Mouse (Mus musculus): ENCODE results near the gene Tspyl1.

DNA sequence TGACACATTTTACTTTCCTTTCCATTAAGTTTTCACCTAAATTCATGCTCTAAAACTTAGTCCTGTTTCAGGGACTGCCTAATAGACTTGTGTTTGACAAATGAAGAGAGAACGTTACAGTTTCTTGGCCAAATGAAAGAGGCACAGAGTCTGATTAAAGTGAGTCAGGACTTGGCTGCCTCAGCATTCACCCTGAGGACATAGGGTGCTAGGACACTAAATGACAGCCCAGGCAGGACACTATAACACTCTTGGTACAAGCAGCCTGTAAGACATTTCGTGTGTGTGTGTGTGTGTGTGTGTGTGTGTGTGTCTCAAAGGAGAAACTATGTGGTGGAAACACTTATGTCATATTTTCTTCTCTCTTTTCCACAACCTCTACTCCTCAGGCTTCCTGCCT lies 35.9 kb upstream of the Tspyl1 start:
- TF ChIP-seq CTCF (IDR thresholded peaks at IDR 0.05; ENCODE audit: borderline replicate concordance, insufficient read depth, low read depth, low read length) (no peak), POLR2A (IDR thresholded peaks at IDR 0.05; ENCODE audit: borderline replicate concordance, insufficient read depth, low read length) (no peak)
